Mouse (Mus musculus): ENCODE data around the gene Gaa.

DNA sequence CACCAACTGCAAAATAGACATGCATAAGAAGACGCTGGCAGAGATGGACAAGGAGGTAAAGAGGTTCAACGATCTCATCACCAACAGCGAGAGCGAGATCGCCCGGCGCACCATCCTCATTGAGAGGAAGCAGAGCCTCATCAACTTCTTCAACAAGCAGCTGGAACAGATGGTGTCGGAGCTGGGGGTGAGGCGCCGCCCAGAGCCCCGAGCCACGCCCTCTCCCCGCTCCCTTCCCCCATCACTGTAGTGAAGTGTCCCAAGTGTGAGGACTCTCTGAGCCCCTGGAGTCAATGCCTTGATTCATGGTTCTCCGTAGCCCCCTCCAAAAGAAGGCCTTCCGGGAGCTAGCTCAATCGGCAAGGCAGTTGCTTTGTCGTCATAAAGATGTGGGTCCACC, 16.7 kb upstream of the Gaa start:
- TF ChIP-seq POLR2A (IDR thresholded peaks at IDR 0.05; ENCODE audit: borderline replicate concordance, extremely low read depth, low read depth, low read length) (no peak), CTCF (IDR thresholded peaks at IDR 0.05; ENCODE audit: insufficient read depth, low read length) (no peak)

All from lung, adult 2 months (tissue).